Mouse (Mus musculus) neutrophil, adult 59 days (primary cell): Measurements from ENCODE around the gene Gm5142. TPM values are rescaled to one million over a fixed set of nuclear protein-coding genes. Genes with fewer than 3 reads are reported as not detected.

Experiments
- total RNA-seq, 2 experiments: library from RNA; stranded (reverse); gene quantifications; 1 replicate in 1 of 2; 2 replicates in 1 of 2; pipeline ENCODE4 v1.2.4; 2023

The Gm5142 gene
- total RNA-seq, result not detected

GRCm38 (mm10) chr14:59178649-59179048 lies at the start of gene Gm5142:
Gene Gm5142, minus strand, starts transcription at chr14:59178749.

GRCm38 (mm10) chr14:59200711-59201603 lies 22.4 kb upstream of the Gm5142 start, which contains the start of gene Rcbtb1:
Gene Rcbtb1, plus strand, starts transcription at chr14:59201209.

GRCm38 (mm10) chr14:59142793-59143192 lies 35.8 kb downstream of the Gm5142 start, which contains the start of gene 1700129C05Rik:
Gene 1700129C05Rik, minus strand, starts transcription at chr14:59142893.

Other genes starting within 250 kb of the Gm5142 start
- not detected for gene 1700129C05Rik, start 35.9 kb downstream of the Gm5142 start, total RNA-seq
- gene Rcbtb1, start 22.5 kb upstream of the Gm5142 start, total RNA-seq, result 1 to 10 TPM; 7.7 to 8.7 TPM
- gene Gm6904, start 81.5 kb upstream of the Gm5142 start, total RNA-seq, result under 1 TPM; 0.64 to 0.71 TPM
- 1 to 10 TPM in 1 of 2 experiments, under 1 TPM in 1; 0.75 to 1.1 TPM for gene Phf11a, start 118.8 kb upstream of the Gm5142 start, total RNA-seq
- 1 to 10 TPM; 3.5 to 5.0 TPM for gene Phf11b, start 162.6 kb upstream of the Gm5142 start, total RNA-seq
- 1 to 10 TPM; 2.5 to 3.0 TPM for gene Phf11d, start 186.7 kb upstream of the Gm5142 start, total RNA-seq
- 1 to 10 TPM; 1.0 to 1.4 TPM for gene Phf11c, start 216.6 kb upstream of the Gm5142 start, total RNA-seq